Mouse (Mus musculus) embryonic fibroblast, embryonic 13.5 days (primary cell): ENCODE data around the gene Nav2.

Experiments
- CTCF ChIP-seq: IDR thresholded peaks from 2 replicates; pipeline ENCODE4 v1.5.1; 2011; ENCODE audit warnings: mild to moderate bottlenecking, control low read depth, low read length, moderate library complexity, borderline replicate concordance; ENCODE audit not compliant: insufficient read depth
- POLR2A ChIP-seq: IDR thresholded peaks from 2 replicates; pipeline ENCODE4 v1.6.1; 2011; ENCODE audit warnings: low read depth, mild to moderate bottlenecking, control low read depth, low read length, moderate library complexity

DNA sequence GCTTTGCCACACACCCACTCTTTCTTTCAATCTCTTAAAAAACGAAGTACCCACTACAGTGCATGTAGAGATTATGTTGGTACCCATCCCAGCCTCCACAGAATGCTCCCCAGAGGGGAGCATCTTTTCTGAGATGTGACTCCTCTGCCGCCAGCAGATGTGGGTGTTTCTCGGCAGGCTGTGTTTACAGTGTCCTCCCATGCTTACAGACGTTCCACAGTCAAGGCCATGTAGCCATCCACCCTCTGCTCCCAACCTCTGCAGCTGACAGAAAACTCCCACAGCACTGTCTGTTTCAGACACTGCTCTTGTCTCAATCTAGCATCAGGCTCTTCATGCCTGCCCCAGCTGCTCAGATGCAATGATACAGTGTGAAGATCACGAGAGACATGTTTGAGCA lies 46.0 kb downstream of the Nav2 start:
- TF ChIP-seq POLR2A (no peak), CTCF (no peak)
